Mouse (Mus musculus): ENCODE results near the gene Mmp25.

GRCm38 (mm10) chr17:23670516-23671074, 25.5 kb upstream of the Mmp25 start:
- TF ChIP-seq CTCF (IDR thresholded peaks at IDR 0.05; ENCODE audit: low read depth): no peak
- TF ChIP-seq EP300 (IDR thresholded peaks at IDR 0.05; ENCODE audit: low read depth): no peak

All from liver, embryonic 14.5 days (tissue).